Mouse (Mus musculus): Measurements from ENCODE around the gene Map1b. TPM values are rescaled to one million over a fixed set of nuclear protein-coding genes. Genes with fewer than 3 reads are reported as not detected.

Map1b gene
- polyA plus RNA-seq (2015; fragmentation: Nextera tagmentation; extraction: Ambion mirVana): 173 and 179 TPM in 2 replicates

DNA sequence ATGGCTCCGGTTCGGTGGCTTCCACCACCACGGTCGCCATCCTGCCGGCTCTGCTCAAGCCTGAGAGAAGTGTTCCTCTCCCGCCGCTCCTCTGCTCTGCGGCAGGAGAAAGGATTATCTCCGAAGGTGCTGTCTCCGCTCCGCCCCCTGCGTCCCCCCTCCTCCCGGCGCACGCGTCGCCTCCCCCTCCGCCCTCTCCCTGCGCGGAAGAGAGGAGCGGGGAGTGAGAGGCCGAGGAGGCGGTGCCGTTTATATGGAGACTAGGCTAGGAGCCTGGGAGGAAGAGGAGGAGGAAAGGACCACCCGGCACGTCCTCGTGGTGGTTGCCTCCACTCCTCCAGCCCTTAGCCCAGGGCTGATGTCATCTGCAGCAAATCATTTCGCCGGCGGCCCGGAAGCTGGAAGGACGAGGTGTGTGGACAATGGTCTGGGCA, at the start of gene Map1b:
TSS of gene Map1b (minus strand) at position 93 of the 434 bp plus-strand sequence.
- no peaks in the 10 kb centered on the region for H3K36me3 ChIP-seq
- peak within 1 kb of the TSS; percentile 79 for H3K9ac ChIP-seq
- H3K27ac ChIP-seq: peak within 1 kb of the TSS; percentile 73; the same call in 1 of the 2 replicates
- peak within 1 kb of the TSS; percentile 93 for H3K4me2 ChIP-seq (replicated peaks)
- H3K4me1 ChIP-seq: peaks cover 27% of the 10 kb centered on the region
- under 1% methylated on average over 27 of the region's 32 CpGs for WGBS
- H3K27me3 ChIP-seq: no peaks in the 10 kb centered on the region
- H3K4me3 ChIP-seq: peak within 1 kb of the TSS; percentile 77
- H3K9me3 ChIP-seq: no peaks in the 10 kb centered on the region
- ATAC-seq (ENCODE audit: low FRiP score, low read depth): peak; percentile 81

GRCm38 (mm10) chr13:99564346-99564745, 48.0 kb upstream of the Map1b start:
- no peak overlapping the region for H3K4me2 ChIP-seq (replicated peaks)
- ATAC-seq (ENCODE audit: low FRiP score, low read depth): no peak
- 22% methylated on average over 3 of the region's 3 CpGs for WGBS
- H3K9ac ChIP-seq: no peak overlapping the region
- H3K9me3 ChIP-seq: no peaks in the 10 kb centered on the region
- H3K27ac ChIP-seq: no peak overlapping the region
- peaks cover 10% of the 10 kb centered on the region; the same call in 1 of the 2 replicates for H3K4me1 ChIP-seq
- H3K36me3 ChIP-seq: no peaks in the 10 kb centered on the region
- no peak overlapping the region for H3K4me3 ChIP-seq
- H3K27me3 ChIP-seq: no peaks in the 10 kb centered on the region

GRCm38 (mm10) chr13:99563021-99563420, 46.7 kb upstream of the Map1b start:
- Histone ChIP-seq H3K27me3 (no peaks in the 10 kb centered on the region), H3K9ac (no peak overlapping the region), H3K4me1 (peaks cover 10% of the 10 kb centered on the region; the same call in 1 of the 2 replicates), H3K9me3 (no peaks in the 10 kb centered on the region), H3K27ac (no peak overlapping the region), H3K4me3 (no peak overlapping the region), H3K4me2 (replicated peaks) (no peak overlapping the region), H3K36me3 (no peaks in the 10 kb centered on the region)
- 59% methylated on average over 3 of the region's 3 CpGs for WGBS
- no peak for ATAC-seq (ENCODE audit: low FRiP score, low read depth)

DNA sequence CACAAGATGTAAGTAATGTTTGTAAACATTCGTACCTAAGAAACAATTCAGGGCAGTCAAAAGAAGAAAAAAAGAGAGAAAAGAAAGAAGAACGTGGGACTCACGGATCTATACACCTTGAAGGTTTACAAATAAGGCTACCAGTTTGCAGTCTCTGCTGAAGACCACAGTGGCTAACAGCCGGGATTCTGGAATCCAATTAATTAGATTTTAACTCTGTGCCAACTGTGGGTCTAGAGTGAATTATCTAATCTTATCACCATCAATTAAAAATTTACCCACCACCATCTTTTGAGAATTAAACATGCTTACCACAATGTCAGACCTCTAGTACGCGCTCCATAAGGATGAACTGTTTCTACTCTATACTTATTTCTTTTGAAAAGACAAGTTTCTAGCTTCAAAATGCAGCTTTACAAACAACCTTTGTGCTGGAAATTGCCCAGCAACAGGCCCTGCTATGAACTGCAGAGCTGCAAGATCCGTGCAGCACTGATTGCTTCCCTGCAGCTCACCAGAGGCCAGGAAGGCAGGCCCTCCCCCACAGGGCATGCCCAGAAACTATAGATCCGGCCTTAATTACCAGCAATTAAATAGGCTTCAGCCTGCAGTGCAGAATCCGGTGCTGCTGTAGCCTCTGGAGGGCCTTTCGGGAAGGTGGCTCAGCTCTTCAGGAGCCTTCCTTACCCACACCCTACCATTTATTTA, 45.7 kb upstream of the Map1b start:
- no peak overlapping the region for H3K9ac ChIP-seq
- H3K4me1 ChIP-seq: peaks cover 10% of the 10 kb centered on the region; the same call in 1 of the 2 replicates
- H3K4me2 ChIP-seq (replicated peaks): no peak overlapping the region
- ATAC-seq (ENCODE audit: low FRiP score, low read depth): no peak
- H3K9me3 ChIP-seq: no peaks in the 10 kb centered on the region
- 42% methylated on average over 10 of the region's 10 CpGs for WGBS
- H3K27ac ChIP-seq: no peak overlapping the region
- H3K36me3 ChIP-seq: no peaks in the 10 kb centered on the region
- H3K4me3 ChIP-seq: no peak overlapping the region
- H3K27me3 ChIP-seq: no peaks in the 10 kb centered on the region

DNA sequence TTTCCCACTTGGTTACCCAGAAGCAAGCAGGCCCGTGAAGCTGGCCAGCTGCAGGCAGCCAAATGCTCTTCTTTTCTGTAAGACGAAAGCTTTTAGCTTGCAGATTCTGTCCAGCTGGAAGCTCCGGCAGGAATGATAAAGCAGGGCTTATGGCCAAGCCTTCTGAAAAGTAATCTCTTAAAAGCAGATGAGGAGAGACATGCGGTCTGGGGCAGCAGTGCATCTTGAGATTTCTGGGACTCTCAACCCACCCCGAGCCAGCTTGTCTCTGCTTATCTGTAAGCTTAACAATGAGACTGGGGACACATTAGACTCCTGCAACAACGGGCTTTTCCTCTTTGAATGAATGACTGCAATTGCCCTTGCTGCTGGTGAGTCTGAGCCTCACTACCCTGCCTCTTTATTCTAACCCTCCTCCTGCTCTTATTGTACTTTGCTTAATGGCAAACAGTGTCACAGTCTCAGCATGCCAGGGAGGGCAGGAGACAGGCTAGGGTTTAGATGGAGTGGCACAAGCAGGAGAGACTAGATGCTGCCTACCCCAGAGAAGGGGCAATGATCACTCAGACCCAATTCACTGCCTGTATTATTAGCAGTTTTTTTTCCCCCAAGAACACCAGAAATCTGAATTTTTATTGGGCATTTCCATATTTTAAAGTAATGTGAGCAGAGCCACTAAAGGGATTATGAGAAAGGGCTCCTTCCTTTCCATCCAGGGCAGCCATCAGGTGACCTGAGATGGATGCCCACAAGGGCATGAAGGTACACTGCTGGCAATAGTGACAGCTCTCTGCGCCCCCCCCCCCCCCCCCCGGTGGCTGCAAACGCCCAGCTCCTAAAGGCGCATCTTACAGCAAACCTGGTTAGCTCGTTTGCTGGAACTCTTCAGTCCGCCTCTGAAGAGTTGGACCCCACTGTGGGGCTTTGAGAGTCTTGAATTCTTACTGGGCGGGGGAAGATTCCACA, 44.6 kb upstream of the Map1b start:
- H3K9ac ChIP-seq: no peak overlapping the region
- peaks cover 10% of the 10 kb centered on the region; the same call in 1 of the 2 replicates for H3K4me1 ChIP-seq
- no peaks in the 10 kb centered on the region for H3K9me3 ChIP-seq
- no peak for ATAC-seq (ENCODE audit: low FRiP score, low read depth)
- no peak overlapping the region for H3K4me2 ChIP-seq (replicated peaks)
- no peak overlapping the region for H3K4me3 ChIP-seq
- H3K27me3 ChIP-seq: no peaks in the 10 kb centered on the region
- no peak overlapping the region for H3K27ac ChIP-seq
- no peaks in the 10 kb centered on the region for H3K36me3 ChIP-seq
- 51% methylated on average over 11 of the region's 13 CpGs for WGBS

- Histone ChIP-seq H3K27me3 (no peaks in the 10 kb centered on the region), H3K4me3 (no peak overlapping the region), H3K9ac (no peak overlapping the region), H3K9me3 (no peaks in the 10 kb centered on the region), H3K27ac (no peak overlapping the region), H3K4me2 (replicated peaks) (no peak overlapping the region), H3K36me3 (no peaks in the 10 kb centered on the region), H3K4me1 (peaks cover 10% of the 10 kb centered on the region; the same call in 1 of the 2 replicates)
- WGBS: 68% methylated on average over 12 of the region's 12 CpGs
- no peak for ATAC-seq (ENCODE audit: low FRiP score, low read depth)
Measured at GRCm38 (mm10) chr13:99558216-99558906, 42.0 kb upstream of the Map1b start.

DNA sequence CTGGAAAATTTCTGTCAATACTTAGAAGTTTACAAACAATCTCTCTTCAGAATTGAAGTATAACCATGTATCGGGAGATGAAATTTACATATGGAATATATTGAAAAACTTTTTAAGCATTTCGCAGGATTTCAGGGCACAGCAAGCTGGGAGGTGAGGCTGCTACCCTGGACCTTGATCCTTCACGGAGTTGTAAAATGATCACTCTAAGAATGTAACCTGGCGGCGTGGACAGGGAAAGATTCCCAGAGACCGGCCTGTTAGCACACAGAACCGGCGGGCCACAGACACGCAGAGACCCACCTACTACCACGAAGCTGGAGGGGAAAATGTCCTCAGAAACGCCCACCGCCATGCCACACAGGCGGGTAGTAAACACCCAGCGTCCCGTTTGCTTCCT, 41.5 kb upstream of the Map1b start:
- no peak overlapping the region for H3K4me3 ChIP-seq
- H3K27ac ChIP-seq: no peak overlapping the region
- 65% methylated on average over 15 of the region's 15 CpGs for WGBS
- H3K27me3 ChIP-seq: no peaks in the 10 kb centered on the region
- peaks cover 10% of the 10 kb centered on the region; the same call in 1 of the 2 replicates for H3K4me1 ChIP-seq
- no peaks in the 10 kb centered on the region for H3K9me3 ChIP-seq
- H3K36me3 ChIP-seq: no peaks in the 10 kb centered on the region
- H3K4me2 ChIP-seq (replicated peaks): no peak overlapping the region
- H3K9ac ChIP-seq: no peak overlapping the region
- ATAC-seq (ENCODE audit: low FRiP score, low read depth): no peak

DNA sequence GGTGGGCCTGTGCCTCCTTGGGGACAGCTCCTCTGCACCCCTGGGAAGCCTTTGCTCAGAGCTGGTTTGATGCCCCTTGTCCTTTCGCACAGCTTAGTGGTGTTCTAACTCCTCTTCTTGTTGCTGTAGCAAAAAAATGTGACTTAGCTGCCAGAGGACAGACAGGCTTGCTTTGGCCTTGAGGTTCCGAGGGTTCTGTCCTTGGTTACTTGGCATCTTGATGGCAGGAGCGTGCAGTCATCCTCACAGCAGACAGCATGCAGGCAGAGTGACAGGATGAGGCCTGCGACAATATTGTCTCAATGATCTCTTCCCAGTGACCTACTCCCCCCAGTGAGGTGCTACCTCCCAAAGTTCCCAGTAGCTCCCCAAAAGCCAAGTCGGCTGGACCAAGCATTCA, 41.0 kb upstream of the Map1b start:
- H3K36me3 ChIP-seq: no peaks in the 10 kb centered on the region
- peaks cover 9% of the 10 kb centered on the region; the same call in 1 of the 2 replicates for H3K4me1 ChIP-seq
- H3K4me2 ChIP-seq (replicated peaks): no peak overlapping the region
- no peaks in the 10 kb centered on the region for H3K27me3 ChIP-seq
- 86% methylated on average over 5 of the region's 5 CpGs for WGBS
- no peak overlapping the region for H3K9ac ChIP-seq
- no peak for ATAC-seq (ENCODE audit: low FRiP score, low read depth)
- no peak overlapping the region for H3K27ac ChIP-seq
- no peaks in the 10 kb centered on the region for H3K9me3 ChIP-seq
- no peak overlapping the region for H3K4me3 ChIP-seq

DNA sequence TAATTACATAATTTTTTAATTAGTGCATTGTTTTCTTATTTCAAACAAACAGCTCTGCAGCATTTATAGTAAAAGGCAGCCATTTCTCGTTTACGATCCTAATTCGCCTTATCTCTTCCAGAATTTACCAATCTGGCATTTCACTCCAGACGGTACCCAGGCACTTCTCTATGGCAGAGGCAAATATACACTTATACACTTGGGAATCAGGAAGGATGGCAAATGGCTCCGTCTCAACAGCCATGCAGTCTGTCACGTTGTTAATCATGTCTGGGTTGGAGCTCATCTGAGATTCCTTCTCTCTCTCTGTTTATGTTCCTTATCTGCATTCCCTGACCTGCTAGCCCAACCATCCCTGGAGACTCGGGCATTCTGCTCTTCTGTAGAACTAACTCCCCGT, 38.6 kb upstream of the Map1b start:
- H3K9me3 ChIP-seq: no peaks in the 10 kb centered on the region
- no peak overlapping the region for H3K4me3 ChIP-seq
- no peak overlapping the region for H3K4me2 ChIP-seq (replicated peaks)
- H3K36me3 ChIP-seq: no peaks in the 10 kb centered on the region
- no peak overlapping the region for H3K27ac ChIP-seq
- WGBS: 58% methylated on average over 8 of the region's 8 CpGs
- peaks cover 13% of the 10 kb centered on the region for H3K4me1 ChIP-seq
- ATAC-seq (ENCODE audit: low FRiP score, low read depth): no peak
- no peaks in the 10 kb centered on the region for H3K27me3 ChIP-seq
- H3K9ac ChIP-seq: no peak overlapping the region

GRCm38 (mm10) chr13:99554466-99554865, 38.1 kb upstream of the Map1b start:
- ATAC-seq (ENCODE audit: low FRiP score, low read depth): no peak
- Histone ChIP-seq H3K27ac (no peak overlapping the region), H3K36me3 (no peaks in the 10 kb centered on the region), H3K9me3 (no peaks in the 10 kb centered on the region), H3K4me2 (replicated peaks) (no peak overlapping the region), H3K27me3 (no peaks in the 10 kb centered on the region), H3K9ac (no peak overlapping the region), H3K4me3 (no peak overlapping the region), H3K4me1 (peaks cover 18% of the 10 kb centered on the region)
- WGBS: 87% methylated on average over 6 of the region's 6 CpGs

DNA sequence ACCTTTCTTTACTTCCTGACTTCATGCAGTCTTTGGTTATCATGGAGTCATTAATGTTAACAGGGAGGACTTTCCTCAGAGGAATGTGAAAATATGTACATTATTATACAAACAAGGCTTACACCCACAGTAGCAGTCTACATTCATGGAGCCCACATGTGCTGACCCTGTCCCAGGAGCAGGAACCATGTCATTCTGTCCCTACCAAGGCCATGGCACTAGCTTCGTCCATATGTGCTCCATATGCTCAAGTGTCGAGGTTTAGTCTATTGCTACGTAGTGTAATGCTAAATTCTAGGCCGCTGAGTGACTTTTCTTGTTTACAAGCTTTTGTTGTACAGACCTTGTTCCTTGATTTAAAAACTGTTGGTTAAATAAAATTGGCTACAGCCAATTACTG, 36.0 kb upstream of the Map1b start:
- no peak for ATAC-seq (ENCODE audit: low FRiP score, low read depth)
- Histone ChIP-seq H3K36me3 (no peaks in the 10 kb centered on the region), H3K9ac (no peak overlapping the region), H3K27ac (no peak overlapping the region), H3K4me2 (replicated peaks) (no peak overlapping the region), H3K27me3 (no peaks in the 10 kb centered on the region), H3K4me1 (peaks cover 19% of the 10 kb centered on the region), H3K9me3 (no peaks in the 10 kb centered on the region), H3K4me3 (no peak overlapping the region)
- 80% methylated on average over 4 of the region's 4 CpGs for WGBS

All from limb, embryonic 13.5 days (tissue).